Mouse (Mus musculus) thymus, postnatal 36 days (tissue): ENCODE results near the gene Cfap97.

Experiments used
- DNase-seq, 2 experiments: peaks; one replicate each; pipeline ENCODE4 v3.0.0; 2022; ENCODE audit warnings: mixed read lengths in 2 of 2

The Cfap97 gene

DNA sequence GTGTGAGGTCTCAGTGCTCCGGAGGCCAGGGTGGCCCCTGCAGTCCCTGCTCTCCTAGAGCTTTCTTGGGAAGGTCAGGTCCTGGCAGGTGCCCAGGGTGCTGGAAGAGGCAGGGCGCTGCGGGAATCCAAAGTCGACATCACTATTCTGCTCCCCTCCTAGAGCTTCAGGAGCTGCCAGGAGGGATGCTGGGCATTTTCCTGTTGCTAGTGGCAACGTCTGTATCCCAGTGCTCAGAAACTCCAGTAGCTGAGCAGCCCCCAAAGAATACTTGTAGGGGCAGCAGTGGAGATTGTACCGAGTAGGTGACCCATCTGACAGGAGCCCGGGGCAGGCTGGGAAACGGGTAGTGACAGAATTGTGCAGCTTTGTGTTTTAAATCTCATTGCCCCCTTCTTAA is 81.2 kb downstream of the Cfap97 start:
- no peak for DNase-seq

GRCm38 (mm10) chr8:46234736-46235135 is 83.2 kb downstream of the Cfap97 start:
- no peak for DNase-seq

DNA sequence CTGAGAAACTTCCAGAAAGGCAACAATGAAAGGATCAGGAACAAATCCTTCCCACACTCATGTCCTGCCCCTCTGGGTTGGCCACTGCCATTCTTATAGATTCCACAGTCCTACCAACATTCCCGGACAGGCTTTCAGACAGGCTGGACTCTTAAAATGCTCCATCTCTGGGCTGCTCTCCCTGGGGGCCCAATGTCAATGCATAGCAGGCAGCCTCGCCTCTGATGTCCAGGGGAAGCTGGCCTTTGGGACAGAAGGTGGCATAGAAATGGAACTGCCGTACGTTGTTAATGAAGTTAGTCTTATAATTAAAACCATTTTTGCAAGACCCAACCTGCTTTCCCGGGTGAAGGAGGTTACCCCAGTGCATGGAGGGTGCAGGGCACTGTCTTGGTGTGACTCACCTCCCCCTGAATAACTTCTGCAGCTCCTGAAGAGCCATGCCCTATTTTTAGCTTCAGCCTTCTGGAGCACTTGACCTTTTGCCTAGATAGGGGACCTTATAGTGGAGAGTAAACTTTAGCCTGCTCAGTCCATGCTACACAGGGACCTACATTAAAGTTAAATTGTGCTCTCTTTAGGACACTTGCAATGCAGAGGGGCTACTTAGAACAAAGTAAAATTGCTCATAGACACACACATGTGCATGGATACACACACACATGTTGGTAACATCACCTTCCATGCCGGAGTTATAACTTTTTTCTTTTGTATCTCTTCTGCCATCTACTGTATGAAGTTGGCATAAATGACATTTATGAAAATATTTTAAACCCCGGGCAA is 85.1 kb downstream of the Cfap97 start:
- no peak for DNase-seq

DNA sequence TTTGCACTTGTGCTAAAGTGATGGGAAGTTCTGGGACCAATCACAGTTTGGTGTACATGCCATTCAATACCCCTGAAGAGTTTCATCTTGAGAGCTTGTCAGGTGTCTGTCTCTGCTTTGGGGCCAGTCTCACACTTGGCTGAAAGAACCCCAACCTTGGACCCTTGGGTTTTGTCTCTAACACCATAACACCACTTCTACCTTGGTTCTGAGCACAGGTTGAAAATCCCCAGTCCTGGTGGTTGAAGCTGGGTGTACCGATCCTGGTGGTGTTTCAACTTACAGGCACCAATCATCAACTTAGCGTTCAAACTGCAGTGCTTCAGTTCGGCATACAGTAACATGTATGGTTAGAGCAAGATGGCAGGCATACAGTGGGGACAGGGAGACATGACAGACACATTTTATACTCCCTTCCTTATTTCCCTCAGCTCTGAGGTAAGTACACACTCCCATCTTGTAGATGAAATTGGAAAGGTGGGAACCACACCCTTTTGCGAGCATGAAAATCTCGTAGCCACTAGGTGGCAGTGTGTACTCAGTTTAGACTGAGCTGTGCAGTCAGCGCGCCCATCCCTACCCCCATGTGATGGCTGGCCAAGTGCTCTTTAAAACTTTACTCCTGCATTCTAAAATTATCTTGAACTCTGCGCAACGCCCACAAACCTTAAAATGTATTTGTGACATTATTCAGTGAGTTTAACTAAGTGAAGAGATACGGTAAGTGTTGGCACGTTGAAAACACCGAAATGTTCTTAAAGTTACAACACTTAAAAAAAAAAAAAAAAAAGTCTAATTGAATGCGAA is 90.2 kb downstream of the Cfap97 start:
- peak; percentile 45 to 50 for DNase-seq

GRCm38 (mm10) chr8:46242946-46243345 is 91.4 kb downstream of the Cfap97 start:
- no peak for DNase-seq
